In the genomic region with DNA sequence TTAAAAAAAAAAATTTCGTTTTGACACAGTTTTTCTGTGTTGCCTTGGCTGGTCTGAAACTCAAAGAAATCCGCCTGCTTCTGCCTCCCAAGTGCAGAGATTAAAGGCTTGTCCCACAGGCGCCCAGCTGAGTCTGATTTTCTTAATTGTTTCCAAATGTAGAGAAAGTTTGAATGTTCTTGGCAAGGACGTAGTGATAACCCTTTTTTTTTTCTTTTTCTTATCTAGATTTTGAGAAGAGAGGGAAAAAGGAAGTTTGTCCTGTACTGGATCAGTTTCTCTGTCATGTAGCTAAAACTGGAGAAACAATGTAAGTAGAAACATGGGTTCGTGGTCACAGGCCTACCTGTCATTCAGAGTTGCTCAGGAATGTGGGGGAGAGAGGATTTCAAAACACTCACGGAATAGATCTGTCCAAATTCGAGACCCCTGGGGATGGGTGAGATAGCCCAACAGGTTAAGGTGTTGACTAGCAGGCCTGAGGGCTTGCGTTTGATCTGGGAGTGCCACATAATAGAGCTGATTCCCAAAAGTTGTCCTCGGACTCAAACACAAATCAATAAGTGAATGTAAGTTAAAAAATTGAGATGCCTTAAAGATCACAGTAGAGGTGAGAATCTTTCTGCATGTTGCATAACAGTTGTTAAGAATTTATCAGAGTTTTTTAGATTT, we compare ENCODE assay signal across 8 mouse cellular contexts. TPM values are rescaled to one million over a fixed set of nuclear protein-coding genes. Genes with fewer than 3 reads are reported as not detected.
DNase-seq lines count a peak whose midpoint lies in the region; ATAC-seq and TF ChIP-seq lines count a peak whose summit lies in the region.

No protein-coding gene starts in this region.

- H3K9me3 ChIP-seq in kidney, embryonic 15.5 days (replicated peaks), result no peaks in the 10 kb centered on the region
- no peaks in the 10 kb centered on the region for H3K9me3 ChIP-seq in hindbrain, embryonic 15.5 days

- TF ChIP-seq POLR2A in myocyte (IDR thresholded peaks at IDR 0.05; ENCODE audit: insufficient read length, low read depth), result no peak

- H3K4me3 ChIP-seq in kidney, embryonic 15.5 days (replicated peaks), result peak overlapping the region; percentile 86
- peak overlapping the region; percentile 93 for H3K4me3 ChIP-seq in hindbrain, embryonic 15.5 days
- peak overlapping the region; percentile 41 for H3K4me3 ChIP-seq in myocyte

- 20% methylated on average over 9 of the region's 9 CpGs for WGBS in kidney, embryonic 15.5 days
- WGBS in hindbrain, embryonic 15.5 days, result 34% methylated on average over 9 of the region's 9 CpGs

- H3K4me2 ChIP-seq in kidney, embryonic 15.5 days, result peak overlapping the region; percentile 63
- peak overlapping the region; percentile 60 for H3K4me2 ChIP-seq in hindbrain, embryonic 15.5 days
- H3K4me2 ChIP-seq in myocyte (ENCODE audit: low read depth), result peak overlapping the region; percentile 95

- H3K27ac ChIP-seq in kidney, embryonic 15.5 days, result 0 out of 2 replicates have a peak overlapping the region, but pooled peaks have one; percentile 88
- H3K27ac ChIP-seq in hindbrain, embryonic 15.5 days (replicated peaks), result peak overlapping the region; percentile 92

- peaks cover 15% of the 10 kb centered on the region; the same call in 1 of the 2 replicates for H3K4me1 ChIP-seq in kidney, embryonic 15.5 days
- peaks cover 42% of the 10 kb centered on the region for H3K4me1 ChIP-seq in hindbrain, embryonic 15.5 days (replicated peaks)

- intact Hi-C loops in left cerebral cortex, postnatal 25 days (cut with DNase I), result loop anchor here (2.0 kb wide), 1 partner anchor 130 kb away; a partner anchor contains a TSS

- peaks cover 62% of the 10 kb centered on the region for H3K79me2 ChIP-seq in myocyte (ENCODE audit: control insufficient read depth, insufficient read depth)

- H3K9ac ChIP-seq in kidney, embryonic 15.5 days, result peak overlapping the region; percentile 76; the same call in 1 of the 2 replicates
- H3K9ac ChIP-seq in hindbrain, embryonic 15.5 days, result peak overlapping the region; percentile 83

- H3K27me3 ChIP-seq in kidney, embryonic 15.5 days, result no peaks in the 10 kb centered on the region
- no peaks in the 10 kb centered on the region for H3K27me3 ChIP-seq in hindbrain, embryonic 15.5 days
- H3K27me3 ChIP-seq in myocyte (ENCODE audit: control insufficient read depth, insufficient read depth, insufficient read length), result no peaks in the 10 kb centered on the region

- no peak for ATAC-seq in kidney, embryonic 15.5 days (replicated peaks; ENCODE audit: low FRiP score)
- ATAC-seq in hindbrain, embryonic 15.5 days (ENCODE audit: low FRiP score, low read depth), result no peak

- H3ac ChIP-seq in myocyte (ENCODE audit: control insufficient read depth, insufficient read length), result peak overlapping the region; percentile 90

- peaks cover 44% of the 10 kb centered on the region for H3K36me3 ChIP-seq in kidney, embryonic 15.5 days
- peaks cover 33% of the 10 kb centered on the region for H3K36me3 ChIP-seq in hindbrain, embryonic 15.5 days
- peaks cover 36% of the 10 kb centered on the region for H3K36me3 ChIP-seq in myocyte (ENCODE audit: control insufficient read depth, insufficient read depth)

- DNase-seq in kidney, postnatal 10 days, result no peak
- peak; percentile 6 for DNase-seq in c-Kit-negative CD71-positive TER-119-positive erythroid progenitor cells, embryonic 14.5 days (ENCODE audit: low read depth, low spot score)
- DNase-seq in left cerebral cortex, postnatal 25 days (ENCODE audit: low spot score in 2 of 2), result no peak
- no peak for DNase-seq in kidney, adult 11 months
- no peak for DNase-seq in layer of hippocampus, adult 18-20 months (ENCODE audit: low spot score in 2 of 2)

TF ChIP-seq in myocyte, 11 proteins besides CTCF, POLR2A, EP300 and RAD21:
- no peak for TF ChIP-seq CEBPB (IDR thresholded peaks at IDR 0.05; ENCODE audit: insufficient read depth, poor library complexity, severe bottlenecking)
- no peak for TF ChIP-seq TCF3 (IDR thresholded peaks at IDR 0.05; ENCODE audit: insufficient read length, low read depth)
- TF ChIP-seq E2F4 (IDR thresholded peaks at IDR 0.05; ENCODE audit: insufficient read depth), result no peak
- no peak for TF ChIP-seq MYOD1 (IDR thresholded peaks at IDR 0.05; ENCODE audit: control insufficient read depth in 1 of 3, insufficient read length in 2 of 3, low read depth in 2 of 3)
- TF ChIP-seq MAX (IDR thresholded peaks at IDR 0.05; ENCODE audit: low read depth), result no peak
- no peak for TF ChIP-seq TCF12 (IDR thresholded peaks at IDR 0.05; ENCODE audit: insufficient read depth, poor library complexity, severe bottlenecking)
- TF ChIP-seq POLR2AphosphoS2 (IDR thresholded peaks at IDR 0.05; ENCODE audit: insufficient read length, low read depth), result no peak
- TF ChIP-seq MYOG (IDR thresholded peaks at IDR 0.05; ENCODE audit: control insufficient read depth in 1 of 3, insufficient read depth in 1 of 3, insufficient read length in 2 of 3, low read depth in 2 of 3), result no peak
- TF ChIP-seq USF1 (IDR thresholded peaks at IDR 0.05; ENCODE audit: low read depth), result no peak
- TF ChIP-seq SRF (IDR thresholded peaks at IDR 0.05; ENCODE audit: control insufficient read depth, insufficient read length, low read depth), result no peak
- TF ChIP-seq REST (IDR thresholded peaks at IDR 0.05; ENCODE audit: insufficient read depth, insufficient read length), result no peak

RNA-seq across cellular contexts. Expression of a gene that starts 1.2 kb away (rescaled TPM):
- 21.5 and 22.6 TPM in 2 replicates for polyA plus RNA-seq in kidney, embryonic 15.5 days (2015; fragmentation: Nextera tagmentation; extraction: Ambion mirVana)
- 15.1 TPM in 2 replicates for polyA plus RNA-seq in hindbrain, embryonic 15.5 days (2015; fragmentation: Nextera tagmentation; extraction: Ambion mirVana)
- polyA plus RNA-seq in myocyte (2012; fragmentation: generic; extraction: Trizol), result 19.1 TPM
- 10 to 100 TPM; 71.3 to 80.3 TPM for total RNA-seq in left cerebral cortex, postnatal 25 days (2021)
- 10 to 100 TPM; 75.6 to 78.4 TPM for total RNA-seq in layer of hippocampus, adult 18-20 months (2021)

Comparison
In these comparisons a context has a peak if more than half of its experiments do, and no peak if none do; other contexts are left out.
1. H3K4me3 ChIP-seq: peak in every context shown above with its lines; median percentile 93 in hindbrain, embryonic 15.5 days; 86 in kidney, embryonic 15.5 days; 41 in myocyte.